Mouse (Mus musculus): ENCODE measurements around the gene Mgll. TPM values are rescaled to one million over a fixed set of nuclear protein-coding genes. Genes with fewer than 3 reads are reported as not detected.

The Mgll gene
- polyA plus RNA-seq, 1 experiment from 2014 or later, result 75.8 TPM

DNA sequence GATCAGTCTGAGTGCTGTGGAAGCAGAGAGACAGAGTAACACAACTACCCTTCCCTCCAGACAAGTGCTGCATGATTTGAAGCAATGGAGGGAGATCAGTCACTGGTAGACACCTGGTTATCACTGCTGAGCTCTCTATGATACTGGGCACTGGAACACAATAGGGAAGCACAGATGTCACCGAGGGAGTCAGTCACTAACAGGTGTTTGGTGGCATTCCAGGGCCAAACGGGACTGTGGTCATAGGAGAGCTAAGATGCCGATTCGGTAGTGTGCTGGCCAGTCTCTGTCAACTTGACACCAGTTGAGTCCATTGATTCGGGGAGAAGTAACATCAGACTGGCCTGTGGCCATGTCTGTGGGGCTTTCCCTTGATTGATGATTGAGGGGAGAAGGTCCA lies 130.3 kb downstream of the Mgll start:
- H3K27ac ChIP-seq, result no peak overlapping the region
- no peak overlapping the region for H3K4me2 ChIP-seq
- H3K9ac ChIP-seq, result no peak overlapping the region
- WGBS, result 69% methylated on average over 5 of the region's 5 CpGs
- H3K36me3 ChIP-seq, result no peaks in the 10 kb centered on the region
- H3K4me1 ChIP-seq, result no peaks in the 10 kb centered on the region
- no peaks in the 10 kb centered on the region for H3K9me3 ChIP-seq
- no peaks in the 10 kb centered on the region for H3K27me3 ChIP-seq
- no peak for ATAC-seq (ENCODE audit: borderline replicate concordance, extremely low read depth, low FRiP score, low TSS enrichment)
- H3K4me3 ChIP-seq, result no peak overlapping the region

DNA sequence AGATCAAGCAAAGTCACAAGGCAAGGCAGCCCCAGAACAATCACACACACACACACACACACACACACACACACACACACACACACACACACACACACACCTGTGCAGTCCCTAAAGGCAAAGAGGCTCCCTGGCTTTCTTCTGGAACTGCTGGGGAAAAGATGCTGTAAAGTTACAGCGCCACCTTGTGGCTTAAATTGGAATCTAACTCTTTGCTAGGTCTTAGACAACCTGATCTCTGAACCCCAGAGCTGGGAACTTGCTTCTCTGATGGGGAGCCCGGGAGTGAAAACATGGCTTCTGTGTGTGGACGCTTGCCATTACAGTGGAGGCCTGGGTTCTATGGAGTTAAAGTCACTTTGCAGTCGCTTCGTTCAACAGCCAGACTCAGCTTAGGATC lies 131.4 kb downstream of the Mgll start:
- Histone ChIP-seq H3K27ac (no peak overlapping the region), H3K9me3 (no peaks in the 10 kb centered on the region), H3K9ac (no peak overlapping the region), H3K4me3 (no peak overlapping the region), H3K4me1 (no peaks in the 10 kb centered on the region), H3K27me3 (no peaks in the 10 kb centered on the region), H3K4me2 (no peak overlapping the region), H3K36me3 (no peaks in the 10 kb centered on the region)
- WGBS, result 23% methylated on average over 5 of the region's 5 CpGs
- ATAC-seq (ENCODE audit: borderline replicate concordance, extremely low read depth, low FRiP score, low TSS enrichment), result peak; percentile 44

DNA sequence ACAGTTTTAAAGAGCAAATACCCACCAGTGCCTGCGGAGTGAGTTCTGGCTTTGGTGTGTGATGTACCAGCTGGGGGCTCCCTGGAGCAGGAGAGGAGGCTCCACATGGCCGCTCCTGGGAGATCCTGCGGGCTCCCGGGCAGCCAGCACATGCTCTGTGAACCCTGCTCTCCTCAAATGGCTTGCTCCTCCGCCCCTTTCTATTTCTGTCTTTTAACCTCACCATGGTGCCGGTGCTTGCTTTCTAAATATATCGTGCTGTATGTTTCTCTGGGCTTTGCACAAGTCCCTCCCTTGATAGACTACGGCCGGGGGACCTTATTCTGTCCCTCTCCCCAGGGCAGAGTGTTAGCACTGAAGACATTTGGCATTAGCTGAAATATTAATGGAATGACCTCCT lies 133.0 kb downstream of the Mgll start:
- no peak for ATAC-seq (ENCODE audit: borderline replicate concordance, extremely low read depth, low FRiP score, low TSS enrichment)
- Histone ChIP-seq H3K36me3 (no peaks in the 10 kb centered on the region), H3K4me2 (no peak overlapping the region), H3K4me1 (no peaks in the 10 kb centered on the region), H3K27me3 (no peaks in the 10 kb centered on the region), H3K4me3 (no peak overlapping the region), H3K9ac (no peak overlapping the region), H3K9me3 (no peaks in the 10 kb centered on the region), H3K27ac (no peak overlapping the region)
- WGBS, result 35% methylated on average over 9 of the region's 9 CpGs

DNA sequence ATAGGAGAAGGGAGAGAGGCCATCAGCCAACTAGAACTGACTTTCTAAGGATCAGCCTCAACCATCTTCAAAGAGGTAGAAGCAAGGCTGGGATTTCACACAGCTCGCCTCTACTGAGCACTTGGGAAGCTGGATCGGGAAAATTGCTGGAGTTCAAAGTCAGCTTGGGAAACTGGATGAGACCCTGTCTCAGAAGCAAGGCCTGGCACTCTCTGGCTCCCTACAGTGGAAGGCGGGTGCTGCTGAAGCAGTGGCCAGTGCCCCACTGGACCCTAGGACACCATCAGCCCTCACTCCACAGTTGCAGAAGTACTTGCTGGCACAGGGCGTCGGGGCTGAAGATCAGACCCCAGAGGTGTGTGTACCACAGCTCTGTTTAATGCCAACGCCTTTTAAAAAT lies 133.6 kb downstream of the Mgll start:
- H3K9me3 ChIP-seq, result no peaks in the 10 kb centered on the region
- no peak overlapping the region for H3K4me2 ChIP-seq
- H3K4me1 ChIP-seq, result no peaks in the 10 kb centered on the region
- no peak for ATAC-seq (ENCODE audit: borderline replicate concordance, extremely low read depth, low FRiP score, low TSS enrichment)
- no peak overlapping the region for H3K4me3 ChIP-seq
- no peak overlapping the region for H3K9ac ChIP-seq
- H3K27me3 ChIP-seq, result no peaks in the 10 kb centered on the region
- peaks cover 2% of the 10 kb centered on the region; the same call in 1 of the 2 replicates for H3K36me3 ChIP-seq
- no peak overlapping the region for H3K27ac ChIP-seq
- WGBS, result 75% methylated on average over 6 of the region's 6 CpGs

DNA sequence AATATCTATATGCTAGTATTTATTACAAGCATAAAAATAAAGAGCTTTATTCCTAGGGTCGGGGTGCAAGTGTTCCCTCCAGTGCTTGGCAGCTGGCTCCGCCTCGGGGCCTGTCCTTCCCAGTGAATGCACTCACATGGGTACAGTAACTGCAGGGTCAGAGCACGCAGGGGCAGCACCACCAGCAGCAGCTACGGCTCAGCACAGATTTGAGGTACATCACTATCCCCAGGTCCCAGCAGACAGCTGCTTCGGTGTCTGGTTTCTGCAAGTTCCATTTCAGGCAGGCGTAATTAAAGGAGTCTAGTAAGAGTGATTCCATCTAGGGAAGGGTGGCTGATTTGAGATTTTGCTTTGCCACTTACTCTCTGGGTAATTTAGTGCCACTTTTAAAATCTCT lies 134.1 kb downstream of the Mgll start:
- Histone ChIP-seq H3K4me2 (no peak overlapping the region), H3K36me3 (peaks cover 4% of the 10 kb centered on the region; the same call in 1 of the 2 replicates), H3K27ac (no peak overlapping the region), H3K9me3 (no peaks in the 10 kb centered on the region), H3K4me3 (no peak overlapping the region), H3K4me1 (no peaks in the 10 kb centered on the region), H3K9ac (no peak overlapping the region), H3K27me3 (no peaks in the 10 kb centered on the region)
- ATAC-seq (ENCODE audit: borderline replicate concordance, extremely low read depth, low FRiP score, low TSS enrichment), result no peak
- 69% methylated on average over 7 of the region's 7 CpGs for WGBS

DNA sequence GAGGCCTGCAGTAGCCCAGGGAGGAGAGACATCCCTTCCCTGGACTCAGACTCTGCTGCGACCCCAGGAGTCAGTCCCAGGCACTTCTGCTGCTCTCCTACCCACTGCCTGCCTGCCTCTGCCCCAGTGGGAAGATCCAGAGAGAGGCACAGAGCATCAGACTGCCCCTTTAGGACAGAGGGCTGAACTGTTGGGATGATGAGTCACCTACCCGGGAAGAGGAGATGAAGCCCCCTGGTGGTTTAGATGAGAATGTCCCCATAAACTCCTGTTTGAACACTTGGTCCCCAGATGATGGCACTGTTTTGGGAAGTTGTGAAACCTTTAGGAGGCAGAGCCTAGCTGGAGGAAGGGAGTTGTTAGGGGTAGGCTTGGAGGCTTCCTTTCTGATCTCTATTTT lies 136.7 kb downstream of the Mgll start:
- 18% methylated on average over 2 of the region's 2 CpGs for WGBS

DNA sequence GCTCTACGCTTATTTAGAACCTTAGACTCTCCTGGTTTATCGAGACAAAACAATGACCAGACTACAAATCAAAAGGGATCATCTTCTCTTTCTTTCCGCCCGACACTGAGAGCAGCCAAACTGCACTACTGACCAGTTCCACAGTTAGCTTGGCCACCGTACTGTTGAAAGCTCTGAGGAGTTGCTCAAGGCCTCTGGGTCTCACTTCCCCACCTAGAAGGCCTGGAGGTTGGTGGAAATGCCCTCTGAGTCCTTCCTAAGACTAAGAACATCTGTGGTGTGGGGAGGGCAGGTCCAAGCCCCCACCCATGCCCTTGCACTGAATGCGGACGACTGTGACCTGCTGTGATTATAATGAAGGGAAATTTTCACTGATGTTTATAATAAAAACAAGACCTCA lies 141.5 kb downstream of the Mgll start:
- H3K36me3 ChIP-seq, result peaks cover 7% of the 10 kb centered on the region; the same call in 1 of the 2 replicates
- H3K4me1 ChIP-seq, result no peaks in the 10 kb centered on the region
- H3K4me2 ChIP-seq, result no peak overlapping the region
- 76% methylated on average over 7 of the region's 7 CpGs for WGBS
- H3K9ac ChIP-seq, result no peak overlapping the region
- H3K27me3 ChIP-seq, result no peaks in the 10 kb centered on the region
- H3K27ac ChIP-seq, result no peak overlapping the region
- no peak overlapping the region for H3K4me3 ChIP-seq
- H3K9me3 ChIP-seq, result no peaks in the 10 kb centered on the region
- no peak for ATAC-seq (ENCODE audit: borderline replicate concordance, extremely low read depth, low FRiP score, low TSS enrichment)

More for the DNA sequence above, 136.7 kb downstream of the Mgll start:
- Histone ChIP-seq H3K9ac (no peak overlapping the region), H3K4me2 (no peak overlapping the region), H3K4me1 (no peaks in the 10 kb centered on the region), H3K27ac (no peak overlapping the region), H3K4me3 (no peak overlapping the region), H3K36me3 (peaks cover 7% of the 10 kb centered on the region; the same call in 1 of the 2 replicates), H3K27me3 (no peaks in the 10 kb centered on the region), H3K9me3 (no peaks in the 10 kb centered on the region)
- ATAC-seq (ENCODE audit: borderline replicate concordance, extremely low read depth, low FRiP score, low TSS enrichment), result 0 out of 2 replicates have a peak, but pooled peaks have one; percentile 33

DNA sequence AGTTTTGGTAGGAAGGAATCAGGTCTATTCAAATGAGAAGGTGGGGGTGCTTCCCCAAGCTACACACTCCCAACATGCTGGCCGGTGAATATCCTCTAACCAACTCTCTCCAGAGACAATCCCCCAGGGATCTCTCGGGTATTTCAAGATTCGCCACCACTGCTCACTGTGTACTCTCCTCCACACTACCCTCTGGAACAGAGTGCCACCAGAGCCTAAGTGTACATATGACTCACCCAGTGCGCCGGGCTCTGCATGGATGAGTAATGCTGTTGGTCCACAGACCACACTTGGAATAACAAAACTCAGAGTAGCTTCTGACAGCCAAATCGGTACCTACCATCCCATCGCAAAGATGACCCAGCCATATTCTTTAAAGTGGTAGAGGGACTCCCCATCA lies 145.2 kb downstream of the Mgll start:
- H3K27ac ChIP-seq, result no peak overlapping the region
- no peak overlapping the region for H3K4me2 ChIP-seq
- no peak for ATAC-seq (ENCODE audit: borderline replicate concordance, extremely low read depth, low FRiP score, low TSS enrichment)
- peaks cover 8% of the 10 kb centered on the region for H3K27me3 ChIP-seq
- no peaks in the 10 kb centered on the region for H3K9me3 ChIP-seq
- H3K4me3 ChIP-seq, result no peak overlapping the region
- WGBS, result 92% methylated on average over 7 of the region's 7 CpGs
- peaks cover 1% of the 10 kb centered on the region; the same call in 1 of the 2 replicates for H3K36me3 ChIP-seq
- H3K4me1 ChIP-seq, result peaks cover 17% of the 10 kb centered on the region; the same call in 1 of the 2 replicates
- no peak overlapping the region for H3K9ac ChIP-seq

DNA sequence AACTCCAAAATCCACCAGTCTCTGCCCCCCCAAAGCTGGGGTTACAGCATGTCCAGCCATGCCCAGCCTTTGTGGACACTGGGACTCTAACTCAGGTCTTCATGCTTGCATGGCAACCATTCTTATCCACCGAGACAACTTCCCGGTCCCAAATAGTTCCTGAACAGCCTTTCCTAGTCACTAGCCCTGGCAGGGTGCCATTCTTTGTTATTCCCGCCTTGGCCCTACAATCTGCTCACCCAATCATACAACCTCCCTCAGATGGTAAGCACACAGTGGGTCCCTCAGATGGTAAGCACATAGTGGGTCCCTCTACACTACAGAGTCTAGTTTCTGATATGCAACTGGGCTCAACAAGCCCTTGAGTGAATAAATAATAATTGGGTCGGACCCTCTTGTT lies 146.4 kb downstream of the Mgll start:
- H3K27me3 ChIP-seq, result peaks cover 17% of the 10 kb centered on the region
- no peaks in the 10 kb centered on the region for H3K9me3 ChIP-seq
- no peak overlapping the region for H3K4me3 ChIP-seq
- ATAC-seq (ENCODE audit: borderline replicate concordance, extremely low read depth, low FRiP score, low TSS enrichment), result no peak
- H3K9ac ChIP-seq, result no peak overlapping the region
- H3K36me3 ChIP-seq, result no peaks in the 10 kb centered on the region
- H3K27ac ChIP-seq, result no peak overlapping the region
- WGBS, result 55% methylated on average over 4 of the region's 4 CpGs
- H3K4me2 ChIP-seq, result no peak overlapping the region
- peaks cover 22% of the 10 kb centered on the region for H3K4me1 ChIP-seq

DNA sequence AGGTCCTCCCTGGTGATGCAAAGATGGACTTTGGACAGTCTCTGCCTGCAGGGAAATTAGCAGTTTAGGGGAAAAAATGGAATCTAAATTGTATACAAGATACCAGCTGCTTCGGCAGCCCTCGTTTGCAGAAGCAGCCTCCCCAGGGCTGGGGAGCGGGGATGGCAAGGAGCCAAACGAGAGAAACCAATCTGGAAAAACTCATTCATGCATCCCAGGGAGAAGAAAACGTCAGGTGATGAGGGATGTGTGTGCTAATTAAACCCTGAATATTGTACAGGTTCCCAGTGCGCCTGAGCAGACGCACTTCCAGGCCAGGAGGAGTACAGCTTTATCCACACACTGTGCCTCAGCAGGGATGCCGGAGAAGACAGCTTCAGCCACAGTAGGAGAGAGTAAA lies 147.3 kb downstream of the Mgll start:
- Histone ChIP-seq H3K27ac (no peak overlapping the region), H3K9ac (no peak overlapping the region), H3K4me1 (peaks cover 22% of the 10 kb centered on the region), H3K4me3 (no peak overlapping the region), H3K4me2 (no peak overlapping the region), H3K27me3 (peaks cover 20% of the 10 kb centered on the region), H3K9me3 (no peaks in the 10 kb centered on the region), H3K36me3 (no peaks in the 10 kb centered on the region)
- WGBS, result 34% methylated on average over 8 of the region's 8 CpGs
- ATAC-seq (ENCODE audit: borderline replicate concordance, extremely low read depth, low FRiP score, low TSS enrichment), result no peak

DNA sequence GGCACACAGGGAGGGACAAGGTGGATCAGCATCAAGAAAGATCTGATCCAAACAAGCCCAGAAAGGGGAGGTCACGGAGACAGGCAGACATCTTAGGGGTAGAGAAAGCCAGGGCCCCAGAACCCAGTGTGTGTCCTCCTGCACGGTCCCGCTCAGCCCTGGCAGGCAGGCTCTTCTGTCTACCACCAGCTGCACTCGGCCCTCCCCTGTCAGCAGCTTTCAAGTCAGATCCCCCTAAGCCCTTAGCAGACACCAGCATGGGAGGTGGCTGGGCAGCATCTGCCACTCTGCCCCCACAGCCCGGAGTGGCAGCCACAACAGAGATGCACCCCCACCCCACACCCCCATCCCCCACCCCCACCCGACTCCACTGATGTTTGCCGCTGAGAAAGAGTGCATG lies 148.6 kb downstream of the Mgll start:
- Histone ChIP-seq H3K27ac (no peak overlapping the region), H3K4me3 (no peak overlapping the region), H3K4me1 (peaks cover 22% of the 10 kb centered on the region), H3K27me3 (peaks cover 20% of the 10 kb centered on the region), H3K9me3 (no peaks in the 10 kb centered on the region), H3K36me3 (no peaks in the 10 kb centered on the region), H3K9ac (no peak overlapping the region), H3K4me2 (no peak overlapping the region)
- ATAC-seq (ENCODE audit: borderline replicate concordance, extremely low read depth, low FRiP score, low TSS enrichment), result no peak
- 39% methylated on average over 7 of the region's 7 CpGs for WGBS

DNA sequence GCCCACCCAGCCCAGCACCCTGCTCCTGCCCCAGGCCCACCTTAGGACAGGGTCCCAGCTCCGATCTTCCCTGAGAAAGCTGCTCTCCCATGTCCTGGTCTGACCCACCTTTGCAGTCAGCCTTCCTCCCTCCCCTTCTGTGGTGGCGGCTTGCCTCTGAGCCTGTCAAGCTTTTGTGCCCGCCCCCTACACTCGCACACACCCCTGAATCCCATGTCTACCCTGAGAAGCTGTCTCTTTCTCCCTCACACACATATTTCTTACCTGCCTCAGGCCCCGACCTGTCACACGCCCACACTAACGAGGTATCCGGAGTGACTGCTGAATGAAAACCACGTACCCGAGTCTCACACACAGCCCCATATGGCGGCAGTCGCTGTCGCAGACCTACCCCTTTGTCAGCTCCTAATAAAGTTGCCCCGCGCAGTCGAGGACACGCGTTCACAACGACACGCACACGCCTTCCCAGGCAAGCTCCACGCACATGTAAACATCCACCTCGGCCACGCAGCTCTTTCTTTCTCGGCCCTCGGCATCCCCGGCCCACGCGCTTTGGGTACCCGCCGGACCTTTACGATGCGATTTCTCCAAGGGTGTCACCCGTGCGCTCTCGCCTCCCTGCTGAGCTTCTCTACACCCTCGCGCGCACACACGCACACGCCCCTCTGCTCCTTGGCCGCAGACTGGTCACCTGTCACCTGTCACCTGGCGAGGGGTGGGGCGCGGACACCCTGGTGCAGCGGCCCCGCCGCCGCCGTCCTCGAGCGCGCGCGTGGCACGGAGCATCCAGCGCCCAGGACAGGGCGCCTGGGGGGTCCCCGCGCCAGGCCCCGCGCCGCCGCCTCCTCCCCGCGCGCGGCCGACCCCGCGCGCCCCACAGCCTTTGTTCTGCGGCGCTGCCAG lies 150.0 kb downstream of the Mgll start:
- H3K4me3 ChIP-seq, result peak overlapping the region; percentile 79
- H3K27me3 ChIP-seq, result peaks cover 20% of the 10 kb centered on the region
- H3K9ac ChIP-seq, result peak overlapping the region; percentile 77
- H3K4me2 ChIP-seq, result peak overlapping the region; percentile 99
- H3K9me3 ChIP-seq, result no peaks in the 10 kb centered on the region
- WGBS, result 2% methylated on average over 63 of the region's 74 CpGs
- H3K36me3 ChIP-seq, result no peaks in the 10 kb centered on the region
- no peak overlapping the region for H3K27ac ChIP-seq
- ATAC-seq (ENCODE audit: borderline replicate concordance, extremely low read depth, low FRiP score, low TSS enrichment), result peak; percentile 36
- H3K4me1 ChIP-seq, result peaks cover 22% of the 10 kb centered on the region
